Comparison of ENCODE assay signal across 25 mouse cellular contexts in the genomic region with DNA sequence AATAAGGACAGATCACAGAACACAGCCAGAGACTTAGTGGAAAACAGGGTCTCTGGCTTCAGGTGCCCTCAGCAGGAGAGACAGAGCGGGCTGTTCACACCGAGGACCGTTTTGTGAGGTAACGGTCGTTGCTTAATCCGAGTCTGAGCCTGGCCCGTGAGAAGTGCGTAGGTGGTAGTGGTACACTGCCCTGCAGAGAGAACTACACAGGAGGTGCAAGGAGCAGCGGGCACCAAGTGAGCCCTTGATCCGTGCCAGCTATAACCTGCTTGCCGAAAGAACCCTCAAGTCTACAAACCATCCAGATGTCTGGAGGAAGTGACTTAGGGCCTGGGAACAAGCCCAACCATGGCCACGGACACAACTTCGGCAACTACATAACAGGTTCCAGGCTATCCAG.
"Had no signal": no experiment of that assay in that cellular context is flagged by ENCODE, and none has a peak within 500 bp of the region (broad histone marks: within the 10 kb centered on the region; RNA-seq: fewer than 3 reads in every experiment).

No protein-coding gene starts in this region.

- H3K4me2 ChIP-seq: embryonic facial prominence, embryonic 12.5 days; embryonic facial prominence, embryonic 13.5 days; embryonic facial prominence, embryonic 15.5 days; forebrain, embryonic 12.5 days; forebrain, embryonic 13.5 days; forebrain, embryonic 15.5 days had no signal

- H3K9me3 ChIP-seq: embryonic facial prominence, embryonic 10.5 days; embryonic facial prominence, embryonic 12.5 days; embryonic facial prominence, embryonic 15.5 days; forebrain, embryonic 13.5 days; forebrain, embryonic 15.5 days had no signal

- H3K27me3 ChIP-seq: embryonic facial prominence, embryonic 12.5 days; embryonic facial prominence, embryonic 13.5 days; embryonic facial prominence, embryonic 15.5 days; forebrain, embryonic 12.5 days; forebrain, embryonic 13.5 days; forebrain, embryonic 15.5 days had no signal

- H3K4me3 ChIP-seq: embryonic facial prominence, embryonic 10.5 days; embryonic facial prominence, embryonic 12.5 days; embryonic facial prominence, embryonic 13.5 days; embryonic facial prominence, embryonic 15.5 days; erythroblast, embryonic 14.5 days; forebrain, embryonic 10.5 days; forebrain, embryonic 12.5 days; forebrain, embryonic 13.5 days; forebrain, embryonic 15.5 days; gastrocnemius, adult 2 months; heart, adult 2 months had no signal

- H3K27ac ChIP-seq: embryonic facial prominence, embryonic 10.5 days; embryonic facial prominence, embryonic 12.5 days; embryonic facial prominence, embryonic 13.5 days; embryonic facial prominence, embryonic 15.5 days; forebrain, embryonic 10.5 days; forebrain, embryonic 12.5 days; forebrain, embryonic 13.5 days; forebrain, embryonic 15.5 days; gastrocnemius, adult 2 months; heart, adult 2 months had no signal

- H3K9ac ChIP-seq: embryonic facial prominence, embryonic 12.5 days; embryonic facial prominence, embryonic 13.5 days; embryonic facial prominence, embryonic 15.5 days; forebrain, embryonic 12.5 days; forebrain, embryonic 13.5 days; forebrain, embryonic 15.5 days; forebrain, postnatal 0 days had no signal

- H3K4me1 ChIP-seq: embryonic facial prominence, embryonic 10.5 days; embryonic facial prominence, embryonic 12.5 days; embryonic facial prominence, embryonic 13.5 days; embryonic facial prominence, embryonic 15.5 days; forebrain, embryonic 10.5 days; forebrain, embryonic 12.5 days; forebrain, embryonic 13.5 days; forebrain, embryonic 15.5 days had no signal

- ATAC-seq: forebrain, embryonic 13.5 days; forebrain, embryonic 14.5 days; forebrain, embryonic 15.5 days; forebrain, embryonic 16.5 days; forebrain, postnatal 0 days had no signal

- H3K36me3 ChIP-seq: embryonic facial prominence, embryonic 15.5 days; forebrain, embryonic 15.5 days had no signal

- DNase-seq: cerebellum, adult 2 months; cerebellum, adult 8-10 months; cerebellum, adult 9-10 months; cerebellum, adult 9-11 months; cerebellum, postnatal 36 days; embryo, embryonic 11 days; forebrain, postnatal 0 days; gastrocnemius, adult 2 months; gastrocnemius, postnatal 10 days; gastrocnemius, postnatal 14 days; gastrocnemius, postnatal 25 days; gastrocnemius, postnatal 36 days; heart, adult 11 months; heart, adult 2 months had no signal
